Mouse (Mus musculus): ENCODE results near the gene Fam107a. TPM values are rescaled to one million over a fixed set of nuclear protein-coding genes. Genes with fewer than 3 reads are reported as not detected.
"Not testable (repeated sequence)": the region's sequence is repeated elsewhere in the genome, so short reads cannot be mapped to it uniquely, and the experiment has no call there.

Fam107a gene
- polyA plus RNA-seq, 1 experiment from 2014 or later = not detected

DNA sequence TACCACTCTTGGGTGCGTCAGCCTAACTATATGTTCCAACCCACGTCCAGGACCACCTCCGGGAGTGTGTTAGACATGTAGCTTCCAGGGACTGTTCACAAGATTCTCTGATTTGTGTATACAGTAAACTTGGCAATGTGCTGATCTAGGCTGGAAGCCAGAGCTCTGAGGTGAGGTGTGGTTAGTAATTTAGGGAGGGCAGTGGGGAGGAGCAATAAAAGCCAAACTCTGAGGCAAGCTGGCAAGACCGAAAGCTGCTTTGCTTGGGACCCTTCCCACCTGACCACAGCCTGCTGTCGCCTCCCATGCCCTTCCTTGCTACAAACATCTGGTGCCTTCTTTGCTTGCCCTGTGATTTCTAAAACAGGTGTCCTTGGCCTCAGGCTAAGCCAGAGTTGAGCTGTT is 19.9 kb downstream of the Fam107a start:
- no peak for TF ChIP-seq CTCF (IDR thresholded peaks at IDR 0.05; ENCODE audit: low read depth)
- no peak for TF ChIP-seq EP300 (IDR thresholded peaks at IDR 0.05; ENCODE audit: low read depth)
- Histone ChIP-seq H3K4me3 (ENCODE audit: low read depth, low read length) (no peak overlapping the region), H3K9me3 (ENCODE audit: low read length) (no peaks in the 10 kb centered on the region), H3K36me3 (replicated peaks; ENCODE audit: insufficient read depth, low read length) (no peaks in the 10 kb centered on the region), H3K27ac (ENCODE audit: low read depth) (no peak overlapping the region; the same call in 1 of the 2 replicates), H3K27me3 (ENCODE audit: insufficient read depth, low read length) (no peaks in the 10 kb centered on the region), H3K9ac (replicated peaks) (no peak overlapping the region), H3K4me2 (ENCODE audit: low read depth, low read length) (no peak overlapping the region), H3K4me1 (ENCODE audit: insufficient read depth) (peaks cover 7% of the 10 kb centered on the region; the same call in 1 of the 2 replicates)
- peak; percentile 64 for DNase-seq
- 56% methylated on average over 5 of the region's 5 CpGs for WGBS (ENCODE audit: insufficient replicate concordance)
- peak; percentile 75 for ATAC-seq

GRCm38 (mm10) chr14:8294257-8294656 is 23.6 kb downstream of the Fam107a start:
- no peaks in the 10 kb centered on the region for H3K27me3 ChIP-seq (ENCODE audit: insufficient read depth, low read length)
- no peak overlapping the region for H3K27ac ChIP-seq (ENCODE audit: low read depth)
- H3K9ac ChIP-seq (replicated peaks) = no peak overlapping the region
- H3K9me3 ChIP-seq (ENCODE audit: low read length) = no peaks in the 10 kb centered on the region
- ATAC-seq = no peak
- H3K4me2 ChIP-seq (ENCODE audit: low read depth, low read length) = no peak overlapping the region
- DNase-seq = no peak
- H3K36me3 ChIP-seq (replicated peaks; ENCODE audit: insufficient read depth, low read length) = no peaks in the 10 kb centered on the region
- TF ChIP-seq CTCF (IDR thresholded peaks at IDR 0.05; ENCODE audit: low read depth) (no peak), EP300 (IDR thresholded peaks at IDR 0.05; ENCODE audit: low read depth) (no peak)
- peaks cover 4% of the 10 kb centered on the region; the same call in 1 of the 2 replicates for H3K4me1 ChIP-seq (ENCODE audit: insufficient read depth)
- WGBS (ENCODE audit: insufficient replicate concordance) = 79% methylated on average over 1 of the region's 1 CpGs
- no peak overlapping the region for H3K4me3 ChIP-seq (ENCODE audit: low read depth, low read length)

- not testable (repeated sequence) for H3K9me3 ChIP-seq (ENCODE audit: low read length); H3K4me2 ChIP-seq (ENCODE audit: low read depth, low read length); H3K9ac ChIP-seq (replicated peaks); H3K4me3 ChIP-seq (ENCODE audit: low read depth, low read length); H3K36me3 ChIP-seq (replicated peaks; ENCODE audit: insufficient read depth, low read length); H3K27me3 ChIP-seq (ENCODE audit: insufficient read depth, low read length); H3K4me1 ChIP-seq (ENCODE audit: insufficient read depth); DNase-seq; H3K27ac ChIP-seq (ENCODE audit: low read depth)
- peak; percentile 55 for ATAC-seq
- WGBS (ENCODE audit: insufficient replicate concordance) = 73% methylated on average over 5 of the region's 5 CpGs
Observed at GRCm38 (mm10) chr14:8286595-8286994, 31.2 kb downstream of the Fam107a start.

DNA sequence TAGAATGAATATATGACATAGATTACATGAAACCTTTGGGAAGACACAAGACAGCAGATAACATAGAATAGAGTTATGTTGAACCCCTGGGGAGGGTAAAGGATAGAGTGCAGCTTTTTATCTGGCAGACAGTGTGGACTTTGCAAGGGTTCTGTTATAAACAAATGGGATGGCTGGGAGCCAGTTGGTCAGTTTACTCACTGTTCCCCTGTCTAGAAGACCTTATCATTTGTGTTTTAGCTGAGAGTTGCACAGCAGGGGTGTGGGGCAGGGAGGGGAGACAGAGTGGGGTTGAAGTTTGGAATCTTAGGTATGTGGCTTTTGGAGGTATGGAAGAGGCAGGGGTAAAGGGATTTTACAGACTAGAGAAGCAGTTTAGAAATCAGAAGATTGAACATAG is 34.0 kb downstream of the Fam107a start:
- H3K36me3 ChIP-seq (replicated peaks; ENCODE audit: insufficient read depth, low read length) = no peaks in the 10 kb centered on the region
- no peak overlapping the region for H3K9ac ChIP-seq (replicated peaks)
- no peak overlapping the region for H3K4me2 ChIP-seq (ENCODE audit: low read depth, low read length)
- no peaks in the 10 kb centered on the region for H3K9me3 ChIP-seq (ENCODE audit: low read length)
- peaks cover 5% of the 10 kb centered on the region; the same call in 1 of the 2 replicates for H3K4me1 ChIP-seq (ENCODE audit: insufficient read depth)
- DNase-seq (peak; percentile 28), ATAC-seq (peak; percentile 64)
- peak overlapping the region; percentile 44 for H3K27ac ChIP-seq (ENCODE audit: low read depth)
- TF ChIP-seq CTCF (IDR thresholded peaks at IDR 0.05; ENCODE audit: low read depth) = no peak
- no peak for TF ChIP-seq EP300 (IDR thresholded peaks at IDR 0.05; ENCODE audit: low read depth)
- no peak overlapping the region for H3K4me3 ChIP-seq (ENCODE audit: low read depth, low read length)
- H3K27me3 ChIP-seq (ENCODE audit: insufficient read depth, low read length) = no peaks in the 10 kb centered on the region

GRCm38 (mm10) chr14:8271281-8271680 is 46.5 kb downstream of the Fam107a start:
- H3K9ac ChIP-seq (replicated peaks); H3K4me2 ChIP-seq (ENCODE audit: low read depth, low read length); H3K36me3 ChIP-seq (replicated peaks; ENCODE audit: insufficient read depth, low read length); ATAC-seq; H3K9me3 ChIP-seq (ENCODE audit: low read length); H3K4me3 ChIP-seq (ENCODE audit: low read depth, low read length); H3K27ac ChIP-seq (ENCODE audit: low read depth); DNase-seq; H3K27me3 ChIP-seq (ENCODE audit: insufficient read depth, low read length); H3K4me1 ChIP-seq (ENCODE audit: insufficient read depth): not testable (repeated sequence)
- 79% methylated on average over 8 of the region's 8 CpGs for WGBS (ENCODE audit: insufficient replicate concordance)

GRCm38 (mm10) chr14:8264378-8264777 is 53.4 kb downstream of the Fam107a start:
- ATAC-seq = no peak
- TF ChIP-seq EP300 (IDR thresholded peaks at IDR 0.05; ENCODE audit: low read depth) (no peak), CTCF (IDR thresholded peaks at IDR 0.05; ENCODE audit: low read depth) (no peak)
- 68% methylated on average over 1 of the region's 1 CpGs for WGBS (ENCODE audit: insufficient replicate concordance)

DNA sequence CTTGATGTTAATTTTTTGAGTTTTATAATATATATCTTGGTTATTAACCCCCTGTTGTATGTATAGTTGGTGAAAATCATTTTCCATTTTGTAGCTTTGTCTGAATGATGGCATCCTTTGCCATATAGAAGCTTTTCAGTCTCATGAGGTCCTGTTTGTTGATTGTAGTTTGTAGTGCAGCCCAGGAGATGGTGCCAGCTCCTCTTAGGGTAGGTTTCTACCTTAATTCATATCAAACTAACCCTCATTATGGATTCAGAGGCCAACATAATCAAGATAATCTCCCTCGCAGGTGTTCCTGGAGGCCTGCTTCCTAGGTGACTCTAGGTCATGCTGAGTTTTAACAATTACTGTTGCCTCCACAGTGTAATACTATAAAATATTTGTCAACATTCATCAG is 55.6 kb downstream of the Fam107a start:
- ATAC-seq (no peak), DNase-seq (no peak)
- H3K4me1 ChIP-seq (ENCODE audit: insufficient read depth) = peaks cover 4% of the 10 kb centered on the region; the same call in 1 of the 2 replicates
- 60% methylated on average over 1 of the region's 1 CpGs for WGBS (ENCODE audit: insufficient replicate concordance)
- H3K9ac ChIP-seq (replicated peaks) = no peak overlapping the region
- no peaks in the 10 kb centered on the region for H3K9me3 ChIP-seq (ENCODE audit: low read length)
- no peak overlapping the region for H3K4me2 ChIP-seq (ENCODE audit: low read depth, low read length)
- no peak overlapping the region for H3K4me3 ChIP-seq (ENCODE audit: low read depth, low read length)
- no peak overlapping the region for H3K27ac ChIP-seq (ENCODE audit: low read depth)
- TF ChIP-seq EP300 (IDR thresholded peaks at IDR 0.05; ENCODE audit: low read depth) = no peak
- peak; percentile 46 for TF ChIP-seq CTCF (IDR thresholded peaks at IDR 0.05; ENCODE audit: low read depth)
- H3K27me3 ChIP-seq (ENCODE audit: insufficient read depth, low read length) = no peaks in the 10 kb centered on the region
- no peaks in the 10 kb centered on the region for H3K36me3 ChIP-seq (replicated peaks; ENCODE audit: insufficient read depth, low read length)

More at GRCm38 (mm10) chr14:8264378-8264777, 53.4 kb downstream of the Fam107a start:
- Histone ChIP-seq H3K27ac (ENCODE audit: low read depth) (no peak overlapping the region), H3K27me3 (ENCODE audit: insufficient read depth, low read length) (no peaks in the 10 kb centered on the region), H3K9me3 (ENCODE audit: low read length) (no peaks in the 10 kb centered on the region), H3K4me3 (ENCODE audit: low read depth, low read length) (no peak overlapping the region), H3K9ac (replicated peaks) (no peak overlapping the region), H3K4me2 (ENCODE audit: low read depth, low read length) (no peak overlapping the region), H3K36me3 (replicated peaks; ENCODE audit: insufficient read depth, low read length) (no peaks in the 10 kb centered on the region), H3K4me1 (ENCODE audit: insufficient read depth) (peaks cover 4% of the 10 kb centered on the region; the same call in 1 of the 2 replicates)
- no peak for DNase-seq

Data from liver, postnatal 0 days (tissue).